Mouse (Mus musculus): ENCODE measurements around the gene Tspyl3. TPM values are rescaled to one million over a fixed set of nuclear protein-coding genes. Genes with fewer than 3 reads are reported as not detected.

Tspyl3 gene
- 10 to 100 TPM; 39.5 to 45.2 TPM for polyA plus RNA-seq (2017; shearing (Covaris generic))

DNA sequence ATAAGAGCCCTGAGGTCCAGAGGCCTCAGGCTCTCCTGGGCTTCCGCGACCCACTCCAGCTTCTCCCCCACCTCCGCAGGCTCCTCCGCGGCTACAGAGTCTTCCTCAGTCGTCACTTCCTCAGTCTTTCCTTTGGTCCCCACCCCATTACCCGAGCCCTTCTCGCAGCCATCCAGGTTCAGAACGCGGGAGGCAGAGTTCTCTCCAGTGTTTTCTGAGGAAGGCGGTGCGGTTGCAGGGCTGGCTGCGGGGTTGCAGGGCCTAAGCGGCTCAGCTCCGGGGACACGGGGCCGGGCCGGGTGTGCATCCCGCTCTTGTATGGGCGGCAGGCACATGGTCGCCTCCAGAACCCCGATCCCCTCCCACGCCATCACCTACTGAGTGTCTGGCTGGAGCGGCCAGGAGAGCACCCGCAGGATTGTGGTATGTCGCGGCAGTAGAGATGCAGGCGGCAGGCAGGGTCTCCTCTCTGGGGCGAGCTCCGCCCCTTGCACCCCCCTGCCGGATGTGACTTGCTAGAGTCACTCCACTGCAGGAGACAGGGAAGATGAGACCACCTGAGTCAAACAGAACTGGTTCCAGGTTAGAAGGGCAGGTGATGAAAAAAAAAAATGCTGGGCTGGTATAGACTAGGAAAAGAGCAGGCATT lies at the start of gene Tspyl3:
TSS of gene Tspyl3 (minus strand) at position 496 of the 649 bp plus-strand sequence.

DNA sequence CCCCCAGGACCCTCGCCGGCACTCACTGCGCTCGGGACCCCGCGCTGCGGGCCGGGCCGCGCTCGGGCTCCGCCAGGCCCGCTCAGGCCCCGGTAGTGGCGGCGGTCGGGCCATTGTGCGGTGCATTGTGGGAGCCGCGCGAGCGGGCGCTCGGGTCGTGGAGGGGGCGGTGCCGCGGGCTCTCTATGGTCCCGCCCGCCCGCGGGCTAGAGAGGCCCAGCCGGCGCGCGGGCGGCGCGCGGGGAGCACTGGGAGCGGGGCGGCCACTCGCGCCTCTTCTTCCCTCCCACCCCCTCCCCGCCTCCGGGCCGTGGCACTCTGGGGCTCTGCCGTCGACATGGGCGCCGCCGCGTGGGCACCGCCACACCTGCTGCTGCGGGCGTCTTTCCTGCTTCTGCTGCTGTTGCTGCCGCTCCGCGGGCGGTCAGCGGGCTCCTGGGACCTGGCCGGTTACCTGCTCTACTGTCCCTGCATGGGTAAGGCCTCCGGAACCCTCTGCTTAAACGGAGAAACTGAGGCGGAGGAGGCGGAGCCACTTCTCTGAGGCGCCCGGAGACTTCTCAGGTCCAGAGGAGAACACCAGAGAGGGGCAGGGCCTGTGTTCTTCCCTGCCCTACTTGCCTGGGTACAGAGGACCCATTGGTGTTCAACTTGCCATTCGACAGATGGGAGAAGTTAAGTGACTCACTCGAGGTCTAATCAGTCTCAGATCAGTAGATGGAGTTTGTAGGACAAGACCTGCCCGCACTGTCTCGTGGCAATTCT lies 16.2 kb upstream of the Tspyl3 start, which contains the start of the genes Plagl2 and Pofut1:
TSS of gene Plagl2 (minus strand) at position 177 of the 765 bp plus-strand sequence.
TSS of gene Pofut1 (plus strand) at position 284 of the 765 bp plus-strand sequence.

Other genes with a start within 250 kb of the Tspyl3 start
- 100 to 1,000 TPM; 125 to 167 TPM for gene Pdrg1, start 210.0 kb downstream of the Tspyl3 start, polyA plus RNA-seq (2017; shearing (Covaris generic))
- not detected for gene Xkr7, start 193.6 kb downstream of the Tspyl3 start, polyA plus RNA-seq (2017; shearing (Covaris generic))
- gene Ccm2l, start 159.5 kb downstream of the Tspyl3 start, polyA plus RNA-seq (2017; shearing (Covaris generic)) = not detected
- 1 to 10 TPM in 1 of 2 experiments, under 1 TPM in 1; 0.66 to 2.5 TPM for gene Hck, start 117.0 kb downstream of the Tspyl3 start, polyA plus RNA-seq (2017; shearing (Covaris generic))
- gene Tm9sf4, start 64.1 kb downstream of the Tspyl3 start, polyA plus RNA-seq (2017; shearing (Covaris generic)) = 10 to 100 TPM; 38.1 to 51.4 TPM
- gene Plagl2, start 16.0 kb upstream of the Tspyl3 start, polyA plus RNA-seq (2017; shearing (Covaris generic)) = 10 to 100 TPM; 22.2 to 26.5 TPM
- 10 to 100 TPM; 15.2 to 17.0 TPM for gene Pofut1, start 16.1 kb upstream of the Tspyl3 start, polyA plus RNA-seq (2017; shearing (Covaris generic))
- gene Kif3b, start 66.0 kb upstream of the Tspyl3 start, polyA plus RNA-seq (2017; shearing (Covaris generic)) = 10 to 100 TPM; 15.4 to 24.3 TPM
- 10 to 100 TPM; 35.0 to 87.8 TPM for gene Asxl1, start 120.4 kb upstream of the Tspyl3 start, polyA plus RNA-seq (2017; shearing (Covaris generic))

All from activated CD4-positive, CD25-positive, alpha-beta regulatory T cell (primary cell).